Mouse (Mus musculus) forebrain, postnatal 0 days (tissue): Measurements from ENCODE around the gene Crmp1. TPM values are rescaled to one million over a fixed set of nuclear protein-coding genes. Genes with fewer than 3 reads are reported as not detected.

Experiments
- ATAC-seq: fragments of 200-750 bp; cut with Nextera tagmentation; 2 replicates; pipeline ENCODE4 v1.8.0; 2017; ENCODE audit warnings: mild to moderate bottlenecking, moderate library complexity
- DNase-seq: peaks from one replicate; pipeline ENCODE4 v3.0.0-alpha.2; 2015
- H3K27ac ChIP-seq: fragments of 300-500 bp; sonication (generic); 2 replicates; pipeline ENCODE4 v1.5.1; 2014; ENCODE audit warnings: low read depth, mild to moderate bottlenecking, antibody characterized with exemption, low read length, moderate library complexity, mixed read lengths
- H3K27me3 ChIP-seq: fragments of 300-500 bp; sonication (generic); 2 replicates; pipeline ENCODE4 v1.6.1; 2014; ENCODE audit warnings: mild to moderate bottlenecking, low read length, mixed read lengths; ENCODE audit not compliant: insufficient read depth
- H3K36me3 ChIP-seq: fragments of 300-500 bp; sonication (generic); 2 replicates; pipeline ENCODE4 v1.6.1; 2014; ENCODE audit warnings: mild to moderate bottlenecking, moderate library complexity; ENCODE audit not compliant: insufficient read depth
- H3K4me1 ChIP-seq: fragments of 300-500 bp; sonication (generic); 2 replicates; pipeline ENCODE4 v1.6.1; 2014; ENCODE audit warnings: antibody characterized with exemption; ENCODE audit not compliant: insufficient read depth
- H3K4me2 ChIP-seq: fragments of 300-500 bp; sonication (generic); 2 replicates; pipeline ENCODE4 v1.6.1; 2014; ENCODE audit warnings: low read depth, mild to moderate bottlenecking, moderate library complexity
- H3K4me3 ChIP-seq: fragments of 300-500 bp; sonication (generic); 2 replicates; pipeline ENCODE4 v1.5.1; 2014; ENCODE audit warnings: low read depth, low read length, mixed read lengths
- H3K9ac ChIP-seq: fragments of 300-500 bp; sonication (generic); 2 replicates; pipeline ENCODE4 v1.6.1; 2014; ENCODE audit warnings: mild to moderate bottlenecking
- H3K9me3 ChIP-seq: fragments of 300-500 bp; sonication (generic); 2 replicates; pipeline ENCODE4 v1.6.1; 2016; ENCODE audit warnings: low read length
- CTCF ChIP-seq: sonication (generic); IDR thresholded peaks from 2 replicates; pipeline ENCODE4 v1.5.1; 2016; ENCODE audit warnings: antibody characterized with exemption, control low read depth, low read depth
- WGBS: fragments of 180-500 bp; shearing (Covaris S2); extraction: QIAGEN DNeasy Blood & Tissue Kit; methylation state at CpG from one replicate; pipeline ENCODE4 v1.1.7; 2014; 5-methylcytosine and 5-hydroxymethylcytosine counted together
- polyA plus RNA-seq: library from polyadenylated mRNA; unstranded; fragments of >200 nt; fragmentation: Nextera tagmentation; extraction: Ambion mirVana; gene quantifications from 2 replicates; pipeline ENCODE4 v1.2.1, GENCODE M21; 2015
- total RNA-seq: library from RNA; depleted of rRNA; stranded (reverse); fragments of >200 nt; gene quantifications from 2 replicates; pipeline ENCODE4 v1.2.3, GENCODE M21; 2014

Crmp1 gene
- total and polyA plus RNA-seq, 2 experiments from 2014 or later = 1,074 to 1,136 TPM

- H3K4me3 ChIP-seq = no peak overlapping the region
- no peak overlapping the region for H3K4me2 ChIP-seq
- no peak overlapping the region for H3K27ac ChIP-seq
- 88% methylated on average over 6 of the region's 6 CpGs for WGBS
- H3K9ac ChIP-seq = no peak overlapping the region
- peaks cover 16% of the 10 kb centered on the region; the same call in 1 of the 2 replicates for H3K9me3 ChIP-seq
- no peak for TF ChIP-seq CTCF
- H3K4me1 ChIP-seq = no peaks in the 10 kb centered on the region
- no peaks in the 10 kb centered on the region for H3K36me3 ChIP-seq
- ATAC-seq (no peak), DNase-seq (no peak)
- H3K27me3 ChIP-seq = no peaks in the 10 kb centered on the region
Measured at GRCm38 (mm10) chr5:37318715-37319114, 77.0 kb downstream of the Crmp1 start.

- 56% methylated on average over 3 of the region's 3 CpGs for WGBS
- H3K27me3 ChIP-seq = no peaks in the 10 kb centered on the region
- no peak overlapping the region for H3K4me3 ChIP-seq
- H3K4me2 ChIP-seq = no peak overlapping the region
- ATAC-seq (peak; percentile 23; the same call in 1 of the 2 replicates), DNase-seq (peak; percentile 59)
- H3K4me1 ChIP-seq = no peaks in the 10 kb centered on the region
- no peaks in the 10 kb centered on the region for H3K36me3 ChIP-seq
- no peak for TF ChIP-seq CTCF
- H3K27ac ChIP-seq = no peak overlapping the region
- no peak overlapping the region for H3K9ac ChIP-seq
- H3K9me3 ChIP-seq = peaks cover 9% of the 10 kb centered on the region; the same call in 1 of the 2 replicates
Measured at GRCm38 (mm10) chr5:37320174-37320573, 78.4 kb downstream of the Crmp1 start.

- Histone ChIP-seq H3K36me3 (no peaks in the 10 kb centered on the region), H3K4me2 (no peak overlapping the region), H3K4me3 (no peak overlapping the region), H3K9me3 (peaks cover 3% of the 10 kb centered on the region; the same call in 1 of the 2 replicates), H3K4me1 (no peaks in the 10 kb centered on the region), H3K27ac (no peak overlapping the region), H3K9ac (no peak overlapping the region), H3K27me3 (no peaks in the 10 kb centered on the region)
- ATAC-seq = no peak
- no peak for DNase-seq
- WGBS = 94% methylated on average over 4 of the region's 4 CpGs
- TF ChIP-seq CTCF = no peak
Measured at GRCm38 (mm10) chr5:37320761-37321160, 79.0 kb downstream of the Crmp1 start.

GRCm38 (mm10) chr5:37326675-37327074 is 84.9 kb downstream of the Crmp1 start:
- 82% methylated on average over 6 of the region's 6 CpGs for WGBS
- TF ChIP-seq CTCF = no peak
- H3K4me3 ChIP-seq = no peak overlapping the region
- no peaks in the 10 kb centered on the region for H3K27me3 ChIP-seq
- H3K4me1 ChIP-seq = no peaks in the 10 kb centered on the region
- no peak overlapping the region for H3K9ac ChIP-seq
- no peak for DNase-seq
- no peaks in the 10 kb centered on the region for H3K36me3 ChIP-seq
- no peak for ATAC-seq
- H3K4me2 ChIP-seq = no peak overlapping the region
- no peaks in the 10 kb centered on the region for H3K9me3 ChIP-seq
- no peak overlapping the region for H3K27ac ChIP-seq

- H3K36me3 ChIP-seq = no peaks in the 10 kb centered on the region
- H3K4me3 ChIP-seq = no peak overlapping the region
- no peak overlapping the region for H3K4me2 ChIP-seq
- H3K9ac ChIP-seq = no peak overlapping the region
- 78% methylated on average over 8 of the region's 8 CpGs for WGBS
- H3K27ac ChIP-seq = no peak overlapping the region
- no peaks in the 10 kb centered on the region for H3K9me3 ChIP-seq
- no peak for TF ChIP-seq CTCF
- no peak for DNase-seq
- H3K4me1 ChIP-seq = no peaks in the 10 kb centered on the region
- ATAC-seq = no peak
- H3K27me3 ChIP-seq = no peaks in the 10 kb centered on the region
Measured at GRCm38 (mm10) chr5:37330449-37331132, 88.9 kb downstream of the Crmp1 start.

GRCm38 (mm10) chr5:37331133-37331505 is 89.4 kb downstream of the Crmp1 start:
- Histone ChIP-seq H3K27ac (no peak overlapping the region), H3K9ac (no peak overlapping the region), H3K27me3 (no peaks in the 10 kb centered on the region), H3K9me3 (no peaks in the 10 kb centered on the region), H3K4me1 (no peaks in the 10 kb centered on the region), H3K4me3 (no peak overlapping the region), H3K4me2 (no peak overlapping the region), H3K36me3 (no peaks in the 10 kb centered on the region)
- ATAC-seq (no peak), DNase-seq (no peak)
- TF ChIP-seq CTCF = no peak
- WGBS = 82% methylated on average over 2 of the region's 2 CpGs

- WGBS = 71% methylated on average over 4 of the region's 4 CpGs
- TF ChIP-seq CTCF = no peak
- Histone ChIP-seq H3K4me2 (no peak overlapping the region), H3K36me3 (no peaks in the 10 kb centered on the region), H3K4me1 (no peaks in the 10 kb centered on the region), H3K27me3 (no peaks in the 10 kb centered on the region), H3K9ac (no peak overlapping the region), H3K4me3 (no peak overlapping the region), H3K9me3 (no peaks in the 10 kb centered on the region), H3K27ac (no peak overlapping the region)
- DNase-seq (no peak), ATAC-seq (no peak)
Measured at GRCm38 (mm10) chr5:37332066-37332465, 90.3 kb downstream of the Crmp1 start.
